Mouse (Mus musculus) embryonic facial prominence, embryonic 12.5 days (tissue): Measurements from ENCODE around the gene Hs3st4. TPM values are rescaled to one million over a fixed set of nuclear protein-coding genes. Genes with fewer than 3 reads are reported as not detected.

Source experiments
- ATAC-seq: fragments of 200-750 bp; cut with Nextera tagmentation; 2 replicates; pipeline ENCODE4 v1.8.0; 2017; ENCODE audit not compliant: insufficient number of reproducible peaks, insufficient read depth, low FRiP score, low TSS enrichment
- H3K27ac ChIP-seq: fragments of 300-500 bp; sonication (generic); 2 replicates; pipeline ENCODE4 v1.5.1; 2016; ENCODE audit warnings: mild to moderate bottlenecking
- H3K27me3 ChIP-seq: fragments of 300-500 bp; sonication (generic); 2 replicates; pipeline ENCODE4 v1.6.1; 2016; ENCODE audit warnings: mild to moderate bottlenecking, moderate library complexity
- H3K36me3 ChIP-seq: fragments of 300-500 bp; sonication (generic); 2 replicates; pipeline ENCODE4 v1.6.1; 2016; ENCODE audit warnings: mild to moderate bottlenecking
- H3K4me1 ChIP-seq: fragments of 300-500 bp; sonication (generic); 2 replicates; pipeline ENCODE4 v1.6.1; 2016
- H3K4me2 ChIP-seq: fragments of 300-500 bp; sonication (generic); replicated peaks from 2 replicates; pipeline ENCODE4 v1.6.1; 2016; ENCODE audit warnings: mild to moderate bottlenecking, moderate library complexity
- H3K4me3 ChIP-seq: fragments of 300-500 bp; sonication (generic); 2 replicates; pipeline ENCODE4 v1.5.1; 2016; ENCODE audit warnings: mild to moderate bottlenecking
- H3K9ac ChIP-seq: fragments of 300-500 bp; sonication (generic); 2 replicates; pipeline ENCODE4 v1.6.1; 2016; ENCODE audit warnings: mild to moderate bottlenecking, moderate library complexity
- H3K9me3 ChIP-seq: fragments of 300-500 bp; sonication (generic); 2 replicates; pipeline ENCODE4 v1.6.1; 2016; ENCODE audit warnings: mild to moderate bottlenecking, moderate library complexity
- WGBS: fragments of 180-500 bp; shearing (Covaris S2); methylation state at CpG from one replicate; pipeline ENCODE4 v1.1.7; 2016; 5-methylcytosine and 5-hydroxymethylcytosine counted together
- polyA plus RNA-seq: library from polyadenylated mRNA; unstranded; fragments of >200 nt; fragmentation: Nextera tagmentation; extraction: Ambion mirVana; gene quantifications from 2 replicates; pipeline ENCODE4 v1.2.1, GENCODE M21; 2016

The Hs3st4 gene
- 0.38 TPM in 2 replicates for polyA plus RNA-seq

GRCm38 (mm10) chr7:123982461-123983038, at the start of gene Hs3st4:
TSS of gene Hs3st4 (plus strand) at chr7:123982869.
- WGBS = 0% methylated on average over 56 of the region's 74 CpGs
- H3K27me3 ChIP-seq = peaks cover 79% of the 10 kb centered on the region
- no peaks in the 10 kb centered on the region for H3K9me3 ChIP-seq
- peak within 1 kb of the TSS; percentile 100 for H3K4me2 ChIP-seq
- H3K9ac ChIP-seq = peak within 1 kb of the TSS; percentile 37
- H3K4me1 ChIP-seq = no peaks in the 10 kb centered on the region; the same call in 1 of the 2 replicates
- peak within 1 kb of the TSS; percentile 60 for H3K4me3 ChIP-seq
- H3K36me3 ChIP-seq = no peaks in the 10 kb centered on the region
- no peak within 1 kb of the TSS for H3K27ac ChIP-seq
- 0 out of 2 replicates have a peak, but pooled peaks have one; percentile 41 for ATAC-seq

- Histone ChIP-seq H3K9ac (no peak overlapping the region), H3K27ac (no peak overlapping the region), H3K4me1 (no peaks in the 10 kb centered on the region), H3K36me3 (no peaks in the 10 kb centered on the region), H3K27me3 (no peaks in the 10 kb centered on the region), H3K4me3 (no peak overlapping the region), H3K4me2 (no peak overlapping the region), H3K9me3 (no peaks in the 10 kb centered on the region)
- ATAC-seq = no peak
- 64% methylated on average over 3 of the region's 3 CpGs for WGBS
Observed at GRCm38 (mm10) chr7:123946836-123947235, 35.8 kb upstream of the Hs3st4 start.

GRCm38 (mm10) chr7:123963021-123963420, 19.6 kb upstream of the Hs3st4 start:
- Histone ChIP-seq H3K27ac (no peak overlapping the region), H3K36me3 (no peaks in the 10 kb centered on the region), H3K9ac (no peak overlapping the region), H3K9me3 (peaks cover 4% of the 10 kb centered on the region), H3K27me3 (no peaks in the 10 kb centered on the region), H3K4me1 (no peaks in the 10 kb centered on the region), H3K4me2 (no peak overlapping the region), H3K4me3 (no peak overlapping the region)
- ATAC-seq = no peak
- 75% methylated on average over 5 of the region's 5 CpGs for WGBS

GRCm38 (mm10) chr7:123964559-123965142, 18.0 kb upstream of the Hs3st4 start:
- Histone ChIP-seq H3K4me2 (no peak overlapping the region), H3K9me3 (peaks cover 4% of the 10 kb centered on the region), H3K4me1 (no peaks in the 10 kb centered on the region), H3K36me3 (no peaks in the 10 kb centered on the region), H3K27me3 (no peaks in the 10 kb centered on the region), H3K27ac (no peak overlapping the region), H3K9ac (no peak overlapping the region), H3K4me3 (no peak overlapping the region)
- ATAC-seq = peak; percentile 67; the same call in 1 of the 2 replicates
- 53% methylated on average over 10 of the region's 10 CpGs for WGBS

DNA sequence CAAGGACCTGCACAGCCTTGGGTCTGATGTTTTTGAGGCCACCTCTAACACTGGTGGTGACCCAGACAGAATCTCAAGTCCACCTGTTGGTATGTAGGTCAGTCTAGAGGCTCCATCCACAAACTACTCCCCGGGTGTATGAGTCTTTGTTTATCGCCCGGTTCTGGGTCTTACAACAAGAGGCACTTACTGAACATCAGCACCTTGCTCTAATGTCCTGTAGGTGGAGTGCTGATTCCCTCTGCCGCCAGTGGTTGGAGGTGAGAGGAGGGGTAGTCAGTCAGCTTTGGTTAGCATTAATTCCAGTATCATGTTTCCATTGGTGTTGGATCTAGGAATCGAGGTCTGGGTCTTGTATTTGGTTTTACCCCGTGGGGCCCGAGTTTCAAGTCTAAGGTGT, 17.2 kb upstream of the Hs3st4 start:
- H3K9me3 ChIP-seq = peaks cover 4% of the 10 kb centered on the region

GRCm38 (mm10) chr7:123975441-123975840, 7.2 kb upstream of the Hs3st4 start:
- Histone ChIP-seq H3K4me2 (no peak overlapping the region), H3K9ac (no peak overlapping the region), H3K9me3 (no peaks in the 10 kb centered on the region), H3K4me3 (no peak overlapping the region), H3K27me3 (peaks cover 8% of the 10 kb centered on the region), H3K27ac (no peak overlapping the region), H3K36me3 (no peaks in the 10 kb centered on the region), H3K4me1 (no peaks in the 10 kb centered on the region)
- ATAC-seq = no peak
- WGBS = 70% methylated on average over 7 of the region's 7 CpGs

More for the DNA sequence above, 17.2 kb upstream of the Hs3st4 start:
- H3K4me2 ChIP-seq = no peak overlapping the region
- H3K27me3 ChIP-seq = no peaks in the 10 kb centered on the region
- no peaks in the 10 kb centered on the region for H3K36me3 ChIP-seq
- H3K9ac ChIP-seq = no peak overlapping the region
- H3K4me3 ChIP-seq = no peak overlapping the region
- no peak for ATAC-seq
- no peaks in the 10 kb centered on the region for H3K4me1 ChIP-seq
- no peak overlapping the region for H3K27ac ChIP-seq
- 55% methylated on average over 7 of the region's 7 CpGs for WGBS

- H3K27ac ChIP-seq = no peak overlapping the region
- H3K27me3 ChIP-seq = peaks cover 68% of the 10 kb centered on the region
- no peaks in the 10 kb centered on the region; the same call in 1 of the 2 replicates for H3K4me1 ChIP-seq
- no peak overlapping the region for H3K4me2 ChIP-seq
- no peak overlapping the region for H3K9ac ChIP-seq
- no peaks in the 10 kb centered on the region for H3K36me3 ChIP-seq
- no peak for ATAC-seq
- WGBS = 39% methylated on average over 7 of the region's 7 CpGs
- H3K9me3 ChIP-seq = no peaks in the 10 kb centered on the region
- H3K4me3 ChIP-seq = no peak overlapping the region
Observed at GRCm38 (mm10) chr7:123981435-123981834, 1.2 kb upstream of the Hs3st4 start.

DNA sequence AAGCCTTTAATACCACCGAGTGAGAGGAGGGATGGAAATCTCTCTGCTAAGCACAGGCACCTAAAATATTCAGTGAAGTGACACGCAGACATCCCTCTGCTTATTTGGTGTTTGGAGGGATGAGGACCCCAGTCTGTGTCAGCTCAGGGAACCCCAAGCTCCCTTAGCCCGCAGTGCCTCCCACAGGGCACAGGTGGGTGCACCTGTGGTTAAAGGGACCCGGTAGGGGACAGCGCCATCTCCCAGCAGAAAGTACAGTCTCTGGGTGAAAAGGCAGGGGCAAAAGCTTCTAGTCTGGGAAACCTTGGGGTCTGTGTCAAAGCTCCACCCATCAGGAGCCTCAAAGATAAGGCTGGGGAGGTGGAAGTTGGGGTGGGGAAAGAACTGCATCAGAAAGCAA, 659 bp upstream of the Hs3st4 start:
- no peak for ATAC-seq
- Histone ChIP-seq H3K4me2 (peak overlapping the region; percentile 100), H3K27ac (no peak overlapping the region), H3K4me1 (no peaks in the 10 kb centered on the region; the same call in 1 of the 2 replicates), H3K36me3 (no peaks in the 10 kb centered on the region), H3K4me3 (peak overlapping the region; percentile 60), H3K27me3 (peaks cover 74% of the 10 kb centered on the region), H3K9ac (no peak overlapping the region), H3K9me3 (no peaks in the 10 kb centered on the region)
- WGBS = 6% methylated on average over 5 of the region's 5 CpGs

- Histone ChIP-seq H3K4me1 (no peaks in the 10 kb centered on the region; the same call in 1 of the 2 replicates), H3K27me3 (peaks cover 81% of the 10 kb centered on the region), H3K36me3 (no peaks in the 10 kb centered on the region), H3K9me3 (no peaks in the 10 kb centered on the region), H3K9ac (peak overlapping the region; percentile 37), H3K4me2 (peak overlapping the region; percentile 100), H3K4me3 (peak overlapping the region; percentile 60), H3K27ac (no peak overlapping the region)
- ATAC-seq = no peak
- WGBS = 1% methylated on average over 72 of the region's 97 CpGs
Observed at GRCm38 (mm10) chr7:123983177-123984046, 743 bp downstream of the Hs3st4 start.

GRCm38 (mm10) chr7:123992121-123992520, 9.5 kb downstream of the Hs3st4 start:
- WGBS = 58% methylated on average over 3 of the region's 3 CpGs
- Histone ChIP-seq H3K36me3 (no peaks in the 10 kb centered on the region), H3K4me3 (no peak overlapping the region), H3K9me3 (no peaks in the 10 kb centered on the region), H3K27ac (no peak overlapping the region), H3K4me1 (no peaks in the 10 kb centered on the region), H3K27me3 (peaks cover 6% of the 10 kb centered on the region; the same call in 1 of the 2 replicates), H3K4me2 (no peak overlapping the region), H3K9ac (no peak overlapping the region)
- ATAC-seq = no peak

DNA sequence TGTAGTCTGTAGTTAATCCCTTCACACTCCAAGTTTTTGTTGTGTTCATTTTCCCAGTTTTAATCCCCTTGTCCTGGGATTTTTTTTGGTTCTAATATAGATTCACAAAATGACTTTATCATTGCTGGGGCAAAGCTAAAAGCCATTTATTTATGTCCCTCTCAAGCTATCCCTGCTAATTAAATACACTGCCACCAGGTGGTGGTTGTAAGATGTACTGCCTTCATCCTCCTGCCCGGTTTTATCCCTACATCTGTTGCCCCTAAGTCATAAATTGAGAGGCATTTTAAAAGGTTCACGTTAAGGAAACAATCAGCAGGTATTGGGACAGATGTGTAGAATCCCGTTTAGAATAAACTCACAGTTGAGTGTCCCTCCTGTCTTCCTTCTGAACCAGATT, 14.6 kb downstream of the Hs3st4 start:
- H3K27me3 ChIP-seq = no peaks in the 10 kb centered on the region
- no peak overlapping the region for H3K4me2 ChIP-seq
- H3K4me1 ChIP-seq = no peaks in the 10 kb centered on the region
- WGBS = 50% methylated on average over 3 of the region's 3 CpGs
- H3K9me3 ChIP-seq = no peaks in the 10 kb centered on the region
- ATAC-seq = no peak
- no peak overlapping the region for H3K9ac ChIP-seq
- H3K4me3 ChIP-seq = no peak overlapping the region
- H3K36me3 ChIP-seq = no peaks in the 10 kb centered on the region
- no peak overlapping the region for H3K27ac ChIP-seq
